Mouse (Mus musculus) neural tube, embryonic 12.5 days (tissue): ENCODE data around the gene Ptpn4. TPM values are rescaled to one million over a fixed set of nuclear protein-coding genes. Genes with fewer than 3 reads are reported as not detected.
A peak's percentile ranks its signal among the peaks of the same experiment; 100 is the strongest.

Experiments used
- ATAC-seq: fragments of 200-750 bp; cut with Nextera tagmentation; 2 replicates; pipeline ENCODE4 v1.8.0; 2017; ENCODE audit warnings: low read depth, mild to moderate bottlenecking, moderate TSS enrichment, moderate library complexity; ENCODE audit not compliant: low FRiP score
- H3K27ac ChIP-seq: fragments of 300-500 bp; sonication (generic); 2 replicates; pipeline ENCODE4 v1.5.1; 2016
- H3K27me3 ChIP-seq: fragments of 300-500 bp; sonication (generic); replicated peaks from 2 replicates; pipeline ENCODE4 v1.6.1; 2016; ENCODE audit warnings: mild to moderate bottlenecking
- H3K36me3 ChIP-seq: fragments of 300-500 bp; sonication (generic); 2 replicates; pipeline ENCODE4 v1.6.1; 2016; ENCODE audit warnings: mild to moderate bottlenecking
- H3K4me1 ChIP-seq: fragments of 300-500 bp; sonication (generic); 2 replicates; pipeline ENCODE4 v1.6.1; 2016
- H3K4me2 ChIP-seq: fragments of 300-500 bp; sonication (generic); replicated peaks from 2 replicates; pipeline ENCODE4 v1.6.1; 2016; ENCODE audit warnings: mild to moderate bottlenecking
- H3K4me3 ChIP-seq: fragments of 300-500 bp; sonication (generic); 2 replicates; pipeline ENCODE4 v1.5.1; 2016
- H3K9ac ChIP-seq: fragments of 300-500 bp; sonication (generic); 2 replicates; pipeline ENCODE4 v1.6.1; 2016; ENCODE audit warnings: mild to moderate bottlenecking
- H3K9me3 ChIP-seq: fragments of 300-500 bp; sonication (generic); 2 replicates; pipeline ENCODE4 v1.6.1; 2016; ENCODE audit warnings: mild to moderate bottlenecking
- WGBS: fragments of 180-500 bp; shearing (Covaris S2); methylation state at CpG from one replicate; pipeline ENCODE4 v1.1.7; 2016; 5-methylcytosine and 5-hydroxymethylcytosine counted together
- polyA plus RNA-seq: library from polyadenylated mRNA; unstranded; fragments of >200 nt; fragmentation: Nextera tagmentation; extraction: Ambion mirVana; gene quantifications from 2 replicates; pipeline ENCODE4 v1.2.1, GENCODE M21; 2016

Ptpn4 gene
- 13.0 and 14.4 TPM in 2 replicates for polyA plus RNA-seq

DNA sequence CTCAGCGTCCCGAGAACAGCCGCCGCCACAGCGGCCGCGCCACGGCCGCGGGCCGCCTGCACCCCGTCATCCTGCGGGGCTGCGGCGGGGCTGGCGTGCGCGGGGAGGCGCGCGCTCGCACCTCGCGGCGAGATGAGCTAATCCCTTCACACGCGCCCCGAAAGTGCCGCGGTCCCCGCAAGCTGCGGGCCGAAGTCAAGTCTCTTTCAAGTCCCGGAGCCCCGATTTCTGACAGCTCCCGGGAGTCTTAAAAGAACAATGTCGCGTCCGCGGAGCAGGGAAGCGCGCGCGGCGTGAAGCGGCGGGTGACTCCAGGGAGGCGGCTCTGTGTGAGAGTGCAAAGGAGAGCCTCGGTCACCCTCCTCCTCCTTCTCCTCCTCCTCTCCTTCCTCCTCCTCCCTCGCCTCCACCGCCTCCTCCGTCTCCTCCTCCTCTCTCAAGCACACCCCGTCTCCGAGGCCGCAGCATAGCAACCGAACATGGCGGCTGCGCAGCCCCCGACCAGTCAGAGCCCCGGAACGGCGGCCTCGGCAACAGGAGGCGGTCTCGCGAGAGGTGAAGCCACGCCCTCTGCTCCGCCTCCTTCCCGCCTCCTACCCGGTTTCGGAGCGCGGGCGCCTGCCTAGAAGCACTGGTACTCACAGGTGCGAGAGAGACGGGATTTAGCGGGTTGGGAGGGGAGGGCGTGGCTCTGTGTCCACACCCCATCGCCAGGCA is at the start of gene Ptpn4:
Gene Ptpn4, minus strand, starts transcription at position 579 of the 717 bp plus-strand sequence.
- Histone ChIP-seq H3K9me3 (no peaks in the 10 kb centered on the region), H3K4me3 (peak within 1 kb of the TSS; percentile 83), H3K27me3 (no peaks in the 10 kb centered on the region), H3K9ac (peak within 1 kb of the TSS; percentile 87), H3K27ac (peak within 1 kb of the TSS; percentile 89), H3K4me1 (peaks cover 14% of the 10 kb centered on the region), H3K36me3 (no peaks in the 10 kb centered on the region), H3K4me2 (peak within 1 kb of the TSS; percentile 71)
- WGBS: under 1% methylated on average over 75 of the region's 79 CpGs
- ATAC-seq: peak; percentile 99

DNA sequence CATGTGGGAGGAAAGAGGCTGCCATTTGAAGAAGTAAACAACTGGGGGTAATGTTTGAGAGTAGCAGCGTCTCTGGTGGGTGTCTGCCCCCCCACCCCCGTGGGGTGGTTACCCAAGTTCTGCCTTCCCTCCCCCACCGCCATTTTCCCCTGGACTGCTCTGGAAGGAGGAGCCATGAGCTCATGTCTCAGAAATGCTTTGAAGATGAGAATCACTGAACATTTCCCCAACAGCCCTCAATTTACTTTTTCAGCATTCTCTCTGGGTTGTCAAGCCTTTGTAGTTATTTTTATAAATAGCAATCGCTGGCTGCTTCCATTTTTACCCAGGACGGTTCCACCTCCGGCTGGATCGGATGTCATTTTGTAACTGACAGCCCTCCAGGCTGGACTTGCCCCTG is 48.9 kb upstream of the Ptpn4 start:
- no peak overlapping the region for H3K4me2 ChIP-seq
- no peaks in the 10 kb centered on the region for H3K36me3 ChIP-seq
- no peak overlapping the region for H3K9ac ChIP-seq
- no peaks in the 10 kb centered on the region for H3K27me3 ChIP-seq
- no peaks in the 10 kb centered on the region for H3K9me3 ChIP-seq
- WGBS: 66% methylated on average over 7 of the region's 7 CpGs
- H3K4me1 ChIP-seq: no peaks in the 10 kb centered on the region
- ATAC-seq: no peak
- H3K27ac ChIP-seq: no peak overlapping the region
- H3K4me3 ChIP-seq: no peak overlapping the region

DNA sequence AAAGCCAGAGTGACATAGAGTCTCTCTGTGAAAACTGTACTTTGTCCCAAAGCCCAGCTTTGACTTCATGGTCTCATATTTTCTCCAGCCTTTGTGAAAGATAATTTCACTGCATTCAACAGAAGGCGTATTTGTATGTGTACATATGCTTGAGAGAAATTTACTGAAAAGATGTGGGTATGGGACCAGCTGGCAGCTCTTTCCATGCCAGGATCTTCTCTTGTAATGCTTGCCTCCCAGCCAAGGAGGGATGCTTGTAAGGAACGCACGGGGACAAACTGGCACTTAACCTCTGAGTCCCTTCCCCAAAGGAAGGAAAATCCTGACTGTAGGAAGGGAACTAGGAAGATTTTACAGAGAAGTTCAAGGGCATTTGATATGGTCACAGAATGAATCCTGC is 46.9 kb upstream of the Ptpn4 start:
- no peaks in the 10 kb centered on the region for H3K36me3 ChIP-seq
- H3K9me3 ChIP-seq: no peaks in the 10 kb centered on the region
- 87% methylated on average over 3 of the region's 3 CpGs for WGBS
- H3K4me1 ChIP-seq: no peaks in the 10 kb centered on the region
- H3K27me3 ChIP-seq: no peaks in the 10 kb centered on the region
- no peak overlapping the region for H3K4me3 ChIP-seq
- ATAC-seq: no peak
- H3K27ac ChIP-seq: no peak overlapping the region
- H3K9ac ChIP-seq: no peak overlapping the region
- H3K4me2 ChIP-seq: no peak overlapping the region

DNA sequence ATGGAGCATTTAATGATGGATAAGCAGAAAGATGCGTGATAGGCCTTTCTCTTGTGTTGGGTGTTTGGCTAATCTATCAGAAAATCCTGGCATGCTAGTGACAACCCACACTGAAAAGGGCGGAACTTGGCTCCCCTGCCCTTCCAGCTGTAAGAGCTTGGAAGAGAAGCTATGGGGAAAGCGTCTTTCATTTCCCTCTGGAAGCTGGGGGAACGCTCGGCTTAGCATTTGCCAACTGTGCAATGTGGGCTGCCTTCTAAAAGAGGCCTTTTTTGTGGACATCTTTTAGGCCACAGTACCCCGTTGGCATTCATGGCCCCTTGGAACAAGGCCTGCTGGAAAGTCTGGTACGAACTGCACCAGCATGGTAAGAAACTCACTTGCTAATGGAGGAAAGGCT is 41.5 kb upstream of the Ptpn4 start:
- 74% methylated on average over 7 of the region's 7 CpGs for WGBS
- no peak overlapping the region for H3K4me3 ChIP-seq
- H3K9me3 ChIP-seq: no peaks in the 10 kb centered on the region
- H3K27ac ChIP-seq: no peak overlapping the region
- no peaks in the 10 kb centered on the region for H3K27me3 ChIP-seq
- ATAC-seq: no peak
- no peaks in the 10 kb centered on the region for H3K4me1 ChIP-seq
- H3K9ac ChIP-seq: no peak overlapping the region
- no peak overlapping the region for H3K4me2 ChIP-seq
- H3K36me3 ChIP-seq: no peaks in the 10 kb centered on the region

DNA sequence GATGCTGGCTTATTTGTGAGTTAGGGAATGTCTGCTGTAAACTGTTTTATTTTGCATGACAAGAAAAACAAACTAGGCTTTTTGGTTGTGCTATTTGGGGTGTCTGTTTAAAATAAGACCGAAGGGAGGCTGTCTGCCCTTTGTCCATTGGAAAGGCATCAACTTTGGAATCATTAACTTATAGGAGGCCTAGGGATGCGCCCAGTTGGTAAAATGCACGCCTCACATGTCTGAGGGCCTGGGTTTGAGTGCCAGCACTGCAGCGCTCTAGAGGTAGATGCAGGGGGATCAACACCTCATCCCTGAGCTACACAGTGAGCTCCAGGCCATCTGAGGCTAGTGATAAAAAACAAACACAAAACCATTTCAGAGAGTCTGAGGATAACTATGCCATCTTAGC is 40.1 kb upstream of the Ptpn4 start:
- Histone ChIP-seq H3K27me3 (no peaks in the 10 kb centered on the region), H3K4me2 (no peak overlapping the region), H3K27ac (no peak overlapping the region), H3K9me3 (no peaks in the 10 kb centered on the region), H3K4me1 (no peaks in the 10 kb centered on the region), H3K9ac (no peak overlapping the region), H3K36me3 (no peaks in the 10 kb centered on the region), H3K4me3 (no peak overlapping the region)
- ATAC-seq: no peak
- 88% methylated on average over 4 of the region's 4 CpGs for WGBS

DNA sequence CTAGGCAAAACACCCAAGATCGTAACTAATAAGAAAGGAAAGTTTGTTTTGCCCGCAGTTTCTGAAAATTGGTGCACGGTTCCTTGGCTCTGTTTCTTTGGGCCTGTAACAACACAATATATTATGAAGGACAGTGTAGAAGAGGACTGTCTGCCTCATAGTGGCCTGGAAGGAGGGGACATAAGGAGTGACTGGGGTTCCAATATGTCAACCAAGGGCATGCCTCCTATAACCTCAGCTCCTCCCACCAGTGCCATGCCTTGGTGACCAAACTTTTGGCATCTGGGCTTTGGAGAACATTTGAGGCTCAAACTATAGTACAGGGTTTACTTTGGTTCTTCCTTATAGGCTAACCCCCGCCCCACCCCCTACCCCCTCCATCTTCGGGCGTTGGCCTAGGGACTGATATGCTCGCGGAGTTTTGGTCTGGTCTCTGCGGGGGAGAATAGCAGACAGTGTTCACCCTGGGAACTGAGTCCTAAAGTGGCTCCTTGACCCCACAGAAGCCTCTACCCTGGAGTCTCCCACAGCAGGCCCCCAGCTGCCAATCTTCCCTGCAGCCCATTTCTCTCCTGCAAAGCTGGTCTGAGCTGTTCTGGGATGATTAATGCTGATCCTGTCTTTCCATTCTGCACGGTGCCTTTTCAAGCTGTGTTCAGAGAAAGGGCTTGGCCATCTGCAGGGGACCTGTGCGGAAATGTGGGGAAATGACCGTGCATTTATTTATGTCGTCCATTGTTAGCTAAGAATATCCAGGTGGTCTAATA is 31.2 kb upstream of the Ptpn4 start:
- H3K27ac ChIP-seq: no peak overlapping the region
- no peak overlapping the region for H3K9ac ChIP-seq
- H3K36me3 ChIP-seq: no peaks in the 10 kb centered on the region
- no peaks in the 10 kb centered on the region for H3K27me3 ChIP-seq
- WGBS: 39% methylated on average over 13 of the region's 13 CpGs
- peaks cover 18% of the 10 kb centered on the region for H3K4me1 ChIP-seq
- ATAC-seq: peak; percentile 74
- H3K4me2 ChIP-seq: peak overlapping the region; percentile 21; the same call in 1 of the 2 replicates
- no peaks in the 10 kb centered on the region for H3K9me3 ChIP-seq
- no peak overlapping the region for H3K4me3 ChIP-seq

DNA sequence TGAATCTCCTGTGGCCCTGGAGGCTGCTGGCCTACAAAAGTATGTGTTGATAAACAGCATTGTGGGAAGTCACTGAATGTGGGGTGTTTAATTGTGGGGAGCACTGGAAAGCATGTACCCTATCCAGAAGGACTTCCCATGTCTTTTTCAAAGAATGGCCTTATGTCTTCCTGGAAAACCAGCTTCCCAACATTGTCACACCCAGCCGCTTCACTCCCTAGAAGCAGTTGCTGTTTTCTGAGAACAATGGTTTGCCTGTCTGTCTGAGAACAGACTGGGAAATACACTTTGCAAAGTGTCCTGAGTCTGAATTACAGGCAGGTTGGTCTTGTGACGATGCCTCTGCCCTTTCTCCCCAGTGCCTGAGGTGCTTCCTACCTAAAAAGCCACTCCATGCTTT is 29.9 kb upstream of the Ptpn4 start:
- ATAC-seq: no peak
- Histone ChIP-seq H3K4me2 (no peak overlapping the region), H3K4me3 (no peak overlapping the region), H3K9ac (no peak overlapping the region), H3K36me3 (no peaks in the 10 kb centered on the region), H3K4me1 (peaks cover 18% of the 10 kb centered on the region), H3K27ac (no peak overlapping the region), H3K9me3 (no peaks in the 10 kb centered on the region), H3K27me3 (no peaks in the 10 kb centered on the region)
- 39% methylated on average over 2 of the region's 2 CpGs for WGBS

DNA sequence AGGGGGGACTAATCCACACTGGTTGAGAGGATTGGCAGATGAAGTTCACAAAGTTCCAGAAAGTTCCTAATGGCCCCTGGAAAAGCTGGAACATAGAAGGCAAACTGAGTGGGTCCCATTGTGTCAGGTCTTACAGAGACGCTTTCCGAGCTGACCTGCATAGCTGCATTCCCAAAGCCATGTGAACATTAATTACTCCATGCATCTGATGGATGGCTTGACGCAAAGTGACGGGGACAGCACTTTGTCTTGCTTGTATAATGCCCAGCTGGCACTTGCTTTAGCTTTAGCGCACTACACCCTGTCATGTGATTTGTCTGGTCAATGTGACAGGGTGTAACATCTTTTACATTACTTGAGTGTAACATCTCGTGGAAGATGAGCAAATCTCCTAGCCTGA is 27.9 kb upstream of the Ptpn4 start:
- no peaks in the 10 kb centered on the region for H3K36me3 ChIP-seq
- no peak overlapping the region for H3K4me2 ChIP-seq
- no peak overlapping the region for H3K4me3 ChIP-seq
- peaks cover 18% of the 10 kb centered on the region for H3K4me1 ChIP-seq
- 72% methylated on average over 6 of the region's 6 CpGs for WGBS
- no peak for ATAC-seq
- no peak overlapping the region for H3K27ac ChIP-seq
- H3K27me3 ChIP-seq: no peaks in the 10 kb centered on the region
- no peaks in the 10 kb centered on the region for H3K9me3 ChIP-seq
- no peak overlapping the region for H3K9ac ChIP-seq

DNA sequence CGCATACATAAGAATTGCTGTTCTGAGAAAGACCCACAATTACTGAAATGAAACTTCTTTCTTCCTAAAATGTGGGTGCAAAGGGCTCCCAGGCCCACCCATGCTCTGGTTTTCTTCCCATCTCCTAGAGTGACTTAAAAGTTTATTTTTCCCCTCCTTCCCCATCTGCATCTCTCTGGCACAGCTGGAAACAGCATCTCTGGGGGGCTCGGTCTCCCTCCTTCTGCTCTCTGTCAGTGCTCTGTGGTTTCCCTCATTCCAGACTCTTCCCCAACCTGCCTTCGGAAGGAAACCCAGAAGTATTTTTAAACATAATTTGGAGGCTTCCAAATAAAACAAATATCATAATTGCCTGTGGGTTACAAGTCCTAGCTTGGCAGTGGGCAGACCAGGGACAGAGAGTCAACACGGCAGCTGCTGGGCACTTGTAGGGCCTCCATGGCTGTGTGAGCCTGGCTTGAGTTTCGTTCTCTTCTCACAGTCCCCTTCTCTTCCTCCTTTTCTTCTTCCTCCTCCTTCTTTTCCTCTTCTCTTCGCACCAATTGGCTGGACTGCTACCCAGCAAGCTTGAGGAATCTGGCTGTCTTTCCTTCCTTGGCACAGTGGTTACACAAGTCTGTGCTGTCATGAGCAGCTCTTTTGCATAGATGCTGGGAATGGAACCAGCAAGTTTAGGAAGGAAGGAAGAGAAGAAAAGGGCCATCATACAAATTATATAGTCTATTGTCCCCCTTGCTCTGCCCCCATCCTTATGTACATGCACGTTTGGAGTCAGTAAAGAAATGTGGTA is 26.3 kb upstream of the Ptpn4 start:
- H3K9me3 ChIP-seq: no peaks in the 10 kb centered on the region
- no peak overlapping the region for H3K4me2 ChIP-seq
- no peak overlapping the region for H3K4me3 ChIP-seq
- 76% methylated on average over 7 of the region's 7 CpGs for whole genome bisulfite sequencing
- no peaks in the 10 kb centered on the region for H3K27me3 ChIP-seq
- no peak overlapping the region for H3K27ac ChIP-seq
- no peaks in the 10 kb centered on the region for H3K36me3 ChIP-seq
- no peak overlapping the region for H3K9ac ChIP-seq
- no peak for ATAC-seq
- peaks cover 9% of the 10 kb centered on the region for H3K4me1 ChIP-seq

DNA sequence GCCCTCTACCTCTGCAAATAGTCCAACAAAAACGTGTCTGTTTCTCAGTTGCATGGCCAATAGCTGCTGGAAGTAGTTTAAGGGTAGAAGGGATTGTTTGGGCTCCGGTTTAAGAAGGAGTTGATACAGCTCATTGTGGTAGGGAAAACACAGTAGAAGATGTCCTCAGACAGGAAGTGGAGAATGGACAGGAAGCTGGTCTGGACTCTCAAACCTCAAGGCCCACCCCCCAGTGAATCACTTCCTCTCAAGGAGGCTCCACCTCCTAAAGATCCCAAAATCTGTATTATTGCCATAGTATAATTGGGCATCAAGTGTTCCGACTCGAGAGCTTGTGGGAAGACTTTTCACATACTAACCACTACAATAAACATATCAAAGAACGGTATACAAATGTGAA is 22.2 kb upstream of the Ptpn4 start:
- 79% methylated on average over 5 of the region's 5 CpGs for WGBS
- no peak overlapping the region for H3K9ac ChIP-seq
- H3K4me1 ChIP-seq: no peaks in the 10 kb centered on the region
- H3K27me3 ChIP-seq: no peaks in the 10 kb centered on the region
- no peak overlapping the region for H3K27ac ChIP-seq
- H3K36me3 ChIP-seq: no peaks in the 10 kb centered on the region
- no peak overlapping the region for H3K4me3 ChIP-seq
- no peak for ATAC-seq
- H3K9me3 ChIP-seq: no peaks in the 10 kb centered on the region
- no peak overlapping the region for H3K4me2 ChIP-seq

DNA sequence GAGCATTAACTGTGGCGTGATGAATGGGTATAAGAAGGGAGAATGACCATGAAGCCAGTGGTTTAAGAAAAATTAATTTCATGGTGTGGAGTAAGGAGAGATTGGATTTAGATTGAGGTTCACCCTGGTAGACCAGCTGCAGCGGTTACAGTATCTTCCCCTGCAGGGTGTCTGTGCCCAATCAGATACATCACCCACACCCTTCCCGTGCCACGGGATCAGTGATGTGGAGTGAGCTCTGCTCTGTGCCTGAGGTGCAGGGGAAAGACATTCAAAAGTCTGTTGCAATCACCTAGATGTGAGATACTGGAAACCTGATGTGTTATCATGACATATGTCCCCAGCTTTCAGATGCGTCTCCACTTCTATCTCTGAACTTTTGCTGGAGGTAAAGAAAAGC is 15.6 kb upstream of the Ptpn4 start:
- Histone ChIP-seq H3K9me3 (no peaks in the 10 kb centered on the region), H3K4me2 (no peak overlapping the region), H3K4me1 (no peaks in the 10 kb centered on the region), H3K27ac (no peak overlapping the region), H3K4me3 (no peak overlapping the region), H3K27me3 (no peaks in the 10 kb centered on the region), H3K36me3 (no peaks in the 10 kb centered on the region), H3K9ac (no peak overlapping the region)
- ATAC-seq: no peak
- 89% methylated on average over 5 of the region's 5 CpGs for WGBS

DNA sequence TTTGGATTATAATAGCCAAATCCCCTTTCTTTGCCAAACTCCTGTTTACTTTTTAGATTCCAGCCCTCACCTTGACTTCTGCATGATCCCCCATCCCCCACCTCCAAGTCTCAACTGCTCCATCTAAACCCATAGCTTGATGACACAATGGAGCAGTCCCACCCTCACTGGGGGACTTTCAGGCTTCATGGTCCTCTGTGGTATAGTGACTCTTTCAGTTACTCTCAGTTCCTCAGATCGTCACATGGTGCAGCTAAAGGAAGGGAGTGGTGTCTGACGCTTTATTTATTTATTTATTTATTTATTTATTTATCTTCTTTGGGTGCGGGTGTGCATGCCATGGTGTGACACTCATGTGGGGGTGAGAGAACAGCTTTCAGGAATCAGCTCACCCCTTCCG is 14.9 kb upstream of the Ptpn4 start:
- ATAC-seq: no peak

More for the DNA sequence above, 14.9 kb upstream of the Ptpn4 start:
- Histone ChIP-seq H3K4me2 (no peak overlapping the region), H3K36me3 (no peaks in the 10 kb centered on the region), H3K27ac (no peak overlapping the region), H3K4me3 (no peak overlapping the region), H3K27me3 (no peaks in the 10 kb centered on the region), H3K9me3 (no peaks in the 10 kb centered on the region), H3K4me1 (no peaks in the 10 kb centered on the region), H3K9ac (no peak overlapping the region)
- 83% methylated on average over 4 of the region's 4 CpGs for WGBS
